Mouse (Mus musculus): ENCODE data around the gene Pomgnt2. TPM values are rescaled to one million over a fixed set of nuclear protein-coding genes. Genes with fewer than 3 reads are reported as not detected.

Gene Pomgnt2
- under 1 TPM in 1 of 2 experiments, not detected in 1; 0.24 TPM for polyA plus RNA-seq (2017; shearing (Covaris generic))

GRCm38 (mm10) chr9:121997010-121997409, at the start of gene Pomgnt2:
TSS of gene Pomgnt2 (minus strand) at chr9:121997110.

GRCm38 (mm10) chr9:121950418-121951113, 46.3 kb downstream of the Pomgnt2 start, which contains the start of gene Fam198a:
TSS of gene Fam198a (plus strand) at chr9:121950988.

Other genes with a start within 250 kb of the Pomgnt2 start
- gene Zfp651, start 237.8 kb downstream of the Pomgnt2 start, polyA plus RNA-seq (2017; shearing (Covaris generic)), result under 1 TPM; 0.11 to 0.74 TPM
- gene Klhl40, start 219.5 kb downstream of the Pomgnt2 start, polyA plus RNA-seq (2017; shearing (Covaris generic)), result under 1 TPM; 0.13 to 0.72 TPM
- gene Hhatl, start 204.6 kb downstream of the Pomgnt2 start, polyA plus RNA-seq (2017; shearing (Covaris generic)), result under 1 TPM in 1 of 2 experiments, not detected in 1; 0.77 TPM
- gene Ccdc13, start 157.6 kb downstream of the Pomgnt2 start, polyA plus RNA-seq (2017; shearing (Covaris generic)), result under 1 TPM in 1 of 2 experiments, not detected in 1; 0.39 TPM
- 10 to 100 TPM; 77.7 to 98.0 TPM for gene Higd1a, start 138.7 kb downstream of the Pomgnt2 start, polyA plus RNA-seq (2017; shearing (Covaris generic))
- gene Ackr2, start 98.8 kb downstream of the Pomgnt2 start, polyA plus RNA-seq (2017; shearing (Covaris generic)), result not detected
- 1 to 10 TPM in 1 of 2 experiments, under 1 TPM in 1; 0.16 to 1.6 TPM for gene Cyp8b1, start 80.8 kb downstream of the Pomgnt2 start, polyA plus RNA-seq (2017; shearing (Covaris generic))
- under 1 TPM; 0.17 to 0.48 TPM for gene Fam198a, start 46.1 kb downstream of the Pomgnt2 start, polyA plus RNA-seq (2017; shearing (Covaris generic))
- gene Snrk, start 120.2 kb upstream of the Pomgnt2 start, polyA plus RNA-seq (2017; shearing (Covaris generic)), result 100 to 1,000 TPM; 103 to 155 TPM

Measured in inflammation-experienced regulatory T-cells (primary cell).